Mouse (Mus musculus) liver, embryonic 15.5 days (tissue): ENCODE measurements around the gene Tmem108. TPM values are rescaled to one million over a fixed set of nuclear protein-coding genes. Genes with fewer than 3 reads are reported as not detected.

Experiments used
- ATAC-seq: fragments of 200-750 bp; cut with Nextera tagmentation; 2 replicates; pipeline ENCODE4 v1.8.0; 2017; ENCODE audit warnings: moderate number of reproducible peaks, mild to moderate bottlenecking, moderate library complexity; ENCODE audit not compliant: insufficient read depth
- H3K27ac ChIP-seq: fragments of 300-500 bp; sonication (generic); replicated peaks from 2 replicates; pipeline ENCODE4 v1.5.1; 2015; ENCODE audit warnings: mild to moderate bottlenecking, inconsistent platforms
- H3K27me3 ChIP-seq: fragments of 300-500 bp; sonication (generic); 2 replicates; pipeline ENCODE4 v1.6.1; 2015; ENCODE audit warnings: mild to moderate bottlenecking, inconsistent platforms
- H3K36me3 ChIP-seq: fragments of 300-500 bp; sonication (generic); replicated peaks from 2 replicates; pipeline ENCODE4 v1.6.1; 2015; ENCODE audit warnings: moderate library complexity, mild to moderate bottlenecking, inconsistent platforms
- H3K4me1 ChIP-seq: fragments of 300-500 bp; sonication (generic); replicated peaks from 2 replicates; pipeline ENCODE4 v1.6.1; 2015; ENCODE audit warnings: inconsistent platforms
- H3K4me2 ChIP-seq: fragments of 300-500 bp; sonication (generic); 2 replicates; pipeline ENCODE4 v1.6.1; 2015; ENCODE audit warnings: moderate library complexity, mild to moderate bottlenecking, inconsistent platforms
- H3K4me3 ChIP-seq: fragments of 300-500 bp; sonication (generic); replicated peaks from 2 replicates; pipeline ENCODE4 v1.5.1; 2015; ENCODE audit warnings: mild to moderate bottlenecking, inconsistent platforms
- H3K9ac ChIP-seq: fragments of 300-500 bp; sonication (generic); 2 replicates; pipeline ENCODE4 v1.6.1; 2015; ENCODE audit warnings: moderate library complexity, mild to moderate bottlenecking, inconsistent platforms
- H3K9me3 ChIP-seq: fragments of 300-500 bp; sonication (generic); replicated peaks from 2 replicates; pipeline ENCODE4 v1.6.1; 2016; ENCODE audit warnings: inconsistent platforms
- whole genome bisulfite sequencing: fragments of 180-500 bp; shearing (Covaris S2); methylation state at CpG from one replicate; pipeline ENCODE4 v1.1.7; 2015; ENCODE audit warnings: mixed read lengths; ENCODE audit not compliant: insufficient replicate concordance; 5-methylcytosine and 5-hydroxymethylcytosine counted together
- polyA plus RNA-seq: library from polyadenylated mRNA; unstranded; fragments of >200 nt; fragmentation: Nextera tagmentation; extraction: Ambion mirVana; gene quantifications from 2 replicates; pipeline ENCODE4 v1.2.1, GENCODE M21; 2015

The Tmem108 gene
- polyA plus RNA-seq = 1.1 and 1.4 TPM in 2 replicates

- Histone ChIP-seq H3K9me3 (no peaks in the 10 kb centered on the region), H3K4me1 (peaks cover 8% of the 10 kb centered on the region; the same call in 1 of the 2 replicates), H3K27me3 (peaks cover 49% of the 10 kb centered on the region), H3K27ac (no peak within 1 kb of the TSS), H3K36me3 (no peaks in the 10 kb centered on the region), H3K4me3 (peak within 1 kb of the TSS; percentile 52), H3K4me2 (peak within 1 kb of the TSS; percentile 70), H3K9ac (no peak within 1 kb of the TSS)
- WGBS = under 1% methylated on average over 51 of the region's 51 CpGs
- peak; percentile 70 for ATAC-seq
Observed at GRCm38 (mm10) chr9:103761647-103762084, at the start of gene Tmem108. Gene Tmem108 (minus strand): TSS chr9:103761837.

- no peak overlapping the region for H3K4me2 ChIP-seq
- H3K27ac ChIP-seq = no peak overlapping the region
- H3K4me3 ChIP-seq = no peak overlapping the region
- no peaks in the 10 kb centered on the region for H3K36me3 ChIP-seq
- 38% methylated on average over 1 of the region's 1 CpGs for WGBS
- H3K9ac ChIP-seq = no peak overlapping the region
- H3K27me3 ChIP-seq = no peaks in the 10 kb centered on the region
- no peak for ATAC-seq
- H3K4me1 ChIP-seq = no peaks in the 10 kb centered on the region
- H3K9me3 ChIP-seq = no peaks in the 10 kb centered on the region
Observed at GRCm38 (mm10) chr9:103789029-103789428, 27.4 kb upstream of the Tmem108 start.

GRCm38 (mm10) chr9:103784156-103784555 lies 22.5 kb upstream of the Tmem108 start:
- no peaks in the 10 kb centered on the region for H3K36me3 ChIP-seq
- no peak for ATAC-seq
- 77% methylated on average over 4 of the region's 4 CpGs for WGBS
- H3K4me2 ChIP-seq = no peak overlapping the region
- H3K27ac ChIP-seq = no peak overlapping the region
- no peaks in the 10 kb centered on the region for H3K4me1 ChIP-seq
- no peaks in the 10 kb centered on the region for H3K9me3 ChIP-seq
- no peak overlapping the region for H3K9ac ChIP-seq
- H3K4me3 ChIP-seq = no peak overlapping the region
- H3K27me3 ChIP-seq = no peaks in the 10 kb centered on the region

- Histone ChIP-seq H3K9ac (no peak overlapping the region), H3K4me2 (no peak overlapping the region), H3K9me3 (no peaks in the 10 kb centered on the region), H3K4me1 (no peaks in the 10 kb centered on the region), H3K4me3 (no peak overlapping the region), H3K27me3 (no peaks in the 10 kb centered on the region), H3K36me3 (no peaks in the 10 kb centered on the region), H3K27ac (no peak overlapping the region)
- 72% methylated on average over 16 of the region's 16 CpGs for WGBS
- no peak for ATAC-seq
Observed at GRCm38 (mm10) chr9:103783276-103783675, 21.6 kb upstream of the Tmem108 start.

- WGBS = 55% methylated on average over 7 of the region's 7 CpGs
- Histone ChIP-seq H3K4me3 (no peak overlapping the region), H3K9me3 (no peaks in the 10 kb centered on the region), H3K9ac (no peak overlapping the region), H3K27me3 (no peaks in the 10 kb centered on the region), H3K27ac (no peak overlapping the region), H3K36me3 (no peaks in the 10 kb centered on the region), H3K4me2 (no peak overlapping the region), H3K4me1 (no peaks in the 10 kb centered on the region)
- ATAC-seq = no peak
Observed at GRCm38 (mm10) chr9:103782306-103782705, 20.7 kb upstream of the Tmem108 start.

GRCm38 (mm10) chr9:103781407-103781806 lies 19.8 kb upstream of the Tmem108 start:
- Histone ChIP-seq H3K27ac (no peak overlapping the region), H3K9ac (no peak overlapping the region), H3K4me2 (no peak overlapping the region), H3K4me1 (no peaks in the 10 kb centered on the region), H3K36me3 (no peaks in the 10 kb centered on the region), H3K4me3 (no peak overlapping the region), H3K27me3 (no peaks in the 10 kb centered on the region), H3K9me3 (no peaks in the 10 kb centered on the region)
- 56% methylated on average over 7 of the region's 7 CpGs for WGBS
- no peak for ATAC-seq

- H3K4me2 ChIP-seq = no peak overlapping the region
- no peaks in the 10 kb centered on the region; the same call in 1 of the 2 replicates for H3K9me3 ChIP-seq
- no peak overlapping the region for H3K9ac ChIP-seq
- H3K4me3 ChIP-seq = no peak overlapping the region
- H3K27ac ChIP-seq = no peak overlapping the region
- WGBS = 65% methylated on average over 4 of the region's 4 CpGs
- no peak for ATAC-seq
- no peaks in the 10 kb centered on the region for H3K27me3 ChIP-seq
- no peaks in the 10 kb centered on the region for H3K36me3 ChIP-seq
- no peaks in the 10 kb centered on the region for H3K4me1 ChIP-seq
Observed at GRCm38 (mm10) chr9:103780598-103780997, 19.0 kb upstream of the Tmem108 start.

GRCm38 (mm10) chr9:103778185-103778584 lies 16.5 kb upstream of the Tmem108 start:
- no peak for ATAC-seq
- Histone ChIP-seq H3K27me3 (no peaks in the 10 kb centered on the region), H3K27ac (no peak overlapping the region), H3K9me3 (no peaks in the 10 kb centered on the region; the same call in 1 of the 2 replicates), H3K4me2 (no peak overlapping the region), H3K9ac (no peak overlapping the region), H3K4me1 (no peaks in the 10 kb centered on the region), H3K4me3 (no peak overlapping the region), H3K36me3 (no peaks in the 10 kb centered on the region)
- WGBS = 18% methylated on average over 1 of the region's 1 CpGs

GRCm38 (mm10) chr9:103761151-103761571 lies 476 bp downstream of the Tmem108 start:
- ATAC-seq = no peak
- H3K27me3 ChIP-seq = peaks cover 49% of the 10 kb centered on the region
- peaks cover 8% of the 10 kb centered on the region; the same call in 1 of the 2 replicates for H3K4me1 ChIP-seq
- H3K9ac ChIP-seq = no peak overlapping the region
- 1% methylated on average over 30 of the region's 30 CpGs for WGBS
- no peaks in the 10 kb centered on the region for H3K36me3 ChIP-seq
- H3K4me3 ChIP-seq = peak overlapping the region; percentile 52
- H3K27ac ChIP-seq = no peak overlapping the region
- H3K9me3 ChIP-seq = no peaks in the 10 kb centered on the region
- H3K4me2 ChIP-seq = peak overlapping the region; percentile 70

- ATAC-seq = no peak
- Histone ChIP-seq H3K27ac (no peak overlapping the region), H3K4me1 (peaks cover 8% of the 10 kb centered on the region; the same call in 1 of the 2 replicates), H3K9me3 (no peaks in the 10 kb centered on the region), H3K9ac (no peak overlapping the region), H3K27me3 (peaks cover 49% of the 10 kb centered on the region), H3K4me2 (no peak overlapping the region), H3K4me3 (no peak overlapping the region), H3K36me3 (no peaks in the 10 kb centered on the region)
- 27% methylated on average over 8 of the region's 8 CpGs for WGBS
Observed at GRCm38 (mm10) chr9:103760356-103760755, 1.3 kb downstream of the Tmem108 start.

- H3K4me2 ChIP-seq = no peak overlapping the region
- no peak overlapping the region for H3K27ac ChIP-seq
- H3K4me1 ChIP-seq = peaks cover 8% of the 10 kb centered on the region; the same call in 1 of the 2 replicates
- no peak for ATAC-seq
- no peak overlapping the region for H3K4me3 ChIP-seq
- WGBS = 36% methylated on average over 9 of the region's 9 CpGs
- H3K36me3 ChIP-seq = no peaks in the 10 kb centered on the region
- peaks cover 49% of the 10 kb centered on the region for H3K27me3 ChIP-seq
- no peak overlapping the region for H3K9ac ChIP-seq
- no peaks in the 10 kb centered on the region for H3K9me3 ChIP-seq
Observed at GRCm38 (mm10) chr9:103759829-103760228, 1.8 kb downstream of the Tmem108 start.
